Mouse (Mus musculus) bone marrow, adult 2 months (tissue): ENCODE measurements around the gene Pofut1. TPM values are rescaled to one million over a fixed set of nuclear protein-coding genes. Genes with fewer than 3 reads are reported as not detected.
A peak's percentile ranks its signal among the peaks of the same experiment; 100 is the strongest.

Experiments used
- H3K27ac ChIP-seq: fragments of 200-500 bp; 2 replicates; pipeline ENCODE4 v1.5.1; 2012; ENCODE audit warnings: low read depth, mild to moderate bottlenecking, control low read depth, inconsistent platforms, low read length; ENCODE audit not compliant: control insufficient read depth, poor library complexity, insufficient read depth
- H3K4me1 ChIP-seq: fragments of 200-500 bp; 2 replicates; pipeline ENCODE4 v1.6.1; 2011; ENCODE audit warnings: low read length; ENCODE audit not compliant: control insufficient read depth, insufficient read depth
- H3K4me3 ChIP-seq: fragments of 200-500 bp; replicated peaks from 2 replicates; pipeline ENCODE3; 2011; ENCODE audit warnings: mild to moderate bottlenecking, low read depth, low read length, control low read depth; ENCODE audit not compliant: control insufficient read depth
- CTCF ChIP-seq: fragments of 200-500 bp; IDR thresholded peaks from 2 replicates; pipeline ENCODE4 v1.5.1; 2011; ENCODE audit warnings: low read length, control low read depth; ENCODE audit not compliant: control insufficient read depth, insufficient read depth
- POLR2A ChIP-seq: fragments of 200-500 bp; IDR thresholded peaks from 2 replicates; pipeline ENCODE4 v1.6.1; 2011; ENCODE audit warnings: low read depth, mild to moderate bottlenecking, control low read depth, low read length, borderline replicate concordance; ENCODE audit not compliant: control insufficient read depth
- WGBS: fragments of 180-500 bp; shearing (Covaris S2); methylation state at CpG from one replicate; pipeline ENCODE4 v1.1.7; 2018; 5-methylcytosine and 5-hydroxymethylcytosine counted together
- polyA plus RNA-seq: library from polyadenylated mRNA; stranded (reverse); fragments of >200 nt; gene quantifications from 2 replicates; pipeline ENCODE4 v1.2.4, GENCODE M21; 2011; ENCODE audit warnings: low replicate concordance; ENCODE audit not compliant: missing spikeins, insufficient read depth, insufficient read length

Gene Pofut1
- polyA plus RNA-seq, 1 experiment, result 12.6 TPM

GRCm38 (mm10) chr2:153283919-153284318 lies 42.6 kb downstream of the Pofut1 start:
- WGBS, result 60% methylated on average over 6 of the region's 6 CpGs

GRCm38 (mm10) chr2:153286524-153286923 lies 45.2 kb downstream of the Pofut1 start:
- TF ChIP-seq CTCF, result no peak
- TF ChIP-seq POLR2A, result no peak
- H3K4me3 ChIP-seq, result no peak overlapping the region
- WGBS, result 48% methylated on average over 4 of the region's 4 CpGs
- H3K4me1 ChIP-seq, result peaks cover 2% of the 10 kb centered on the region; the same call in 1 of the 2 replicates
- H3K27ac ChIP-seq, result no peak overlapping the region; the same call in 1 of the 2 replicates

More at GRCm38 (mm10) chr2:153283919-153284318, 42.6 kb downstream of the Pofut1 start:
- peak overlapping the region; percentile 50; the same call in 1 of the 2 replicates for H3K27ac ChIP-seq
- TF ChIP-seq CTCF (no peak), POLR2A (no peak)
- H3K4me1 ChIP-seq, result peaks cover 2% of the 10 kb centered on the region; the same call in 1 of the 2 replicates
- H3K4me3 ChIP-seq, result no peak overlapping the region

- Histone ChIP-seq H3K27ac (no peak overlapping the region), H3K4me1 (peaks cover 3% of the 10 kb centered on the region), H3K4me3 (no peak overlapping the region)
- TF ChIP-seq POLR2A (no peak), CTCF (no peak)
- 78% methylated on average over 6 of the region's 6 CpGs for WGBS
These were observed 46.5 kb downstream of the Pofut1 start for GRCm38 (mm10) chr2:153287835-153288234.

- H3K27ac ChIP-seq, result peak within 1 kb of the TSS; percentile 67
These were observed 49.9 kb downstream of the Pofut1 start, which contains the start of gene Kif3b for GRCm38 (mm10) chr2:153290938-153291928. Gene Kif3b (plus strand): TSS chr2:153291413.

GRCm38 (mm10) chr2:153292305-153292861 lies 51.0 kb downstream of the Pofut1 start:
- TF ChIP-seq CTCF, result no peak
- no peak for TF ChIP-seq POLR2A
- Histone ChIP-seq H3K4me1 (peaks cover 2% of the 10 kb centered on the region), H3K4me3 (peak overlapping the region; percentile 69), H3K27ac (peak overlapping the region; percentile 15; the same call in 1 of the 2 replicates)
- 25% methylated on average over 7 of the region's 7 CpGs for WGBS

More at GRCm38 (mm10) chr2:153290938-153291928, 49.9 kb downstream of the Pofut1 start, which contains the start of gene Kif3b:
- TF ChIP-seq POLR2A, result 0 out of 2 replicates have a peak, but pooled peaks have one; percentile 28
- no peak for TF ChIP-seq CTCF
- Histone ChIP-seq H3K4me3 (peak within 1 kb of the TSS; percentile 69), H3K4me1 (peaks cover 2% of the 10 kb centered on the region)
- WGBS, result under 1% methylated on average over 63 of the region's 63 CpGs

- peaks cover 7% of the 10 kb centered on the region for H3K4me1 ChIP-seq
- TF ChIP-seq POLR2A (no peak), CTCF (no peak)
- 86% methylated on average over 4 of the region's 4 CpGs for WGBS
- no peak overlapping the region for H3K4me3 ChIP-seq
- no peak overlapping the region for H3K27ac ChIP-seq
These were observed 53.9 kb downstream of the Pofut1 start for GRCm38 (mm10) chr2:153295196-153295595.

- Histone ChIP-seq H3K4me1 (peaks cover 5% of the 10 kb centered on the region), H3K27ac (no peak overlapping the region), H3K4me3 (no peak overlapping the region)
- no peak for TF ChIP-seq CTCF
- no peak for TF ChIP-seq POLR2A
- WGBS, result 93% methylated on average over 4 of the region's 4 CpGs
These were observed 56.4 kb downstream of the Pofut1 start for GRCm38 (mm10) chr2:153297771-153298170.

GRCm38 (mm10) chr2:153298460-153298859 lies 57.1 kb downstream of the Pofut1 start:
- 60% methylated on average over 4 of the region's 4 CpGs for WGBS
- no peak overlapping the region for H3K4me3 ChIP-seq
- H3K27ac ChIP-seq, result peak overlapping the region; percentile 88
- TF ChIP-seq CTCF (no peak), POLR2A (no peak)
- peaks cover 5% of the 10 kb centered on the region for H3K4me1 ChIP-seq
